Mouse (Mus musculus): ENCODE results near the gene Hoxd4. TPM values are rescaled to one million over a fixed set of nuclear protein-coding genes. Genes with fewer than 3 reads are reported as not detected.

Hoxd4 gene
- total RNA-seq, 2 experiments from 2014 or later = not detected

GRCm38 (mm10) chr2:74763245-74763735 is 51.6 kb downstream of the Hoxd4 start:
- no peak for DNase-seq (ENCODE audit: extremely low spot score in 1 of 2, low spot score in 1 of 2)

GRCm38 (mm10) chr2:74763976-74764375 is 52.2 kb downstream of the Hoxd4 start:
- no peak for DNase-seq (ENCODE audit: extremely low spot score in 1 of 2, low spot score in 1 of 2)

DNA sequence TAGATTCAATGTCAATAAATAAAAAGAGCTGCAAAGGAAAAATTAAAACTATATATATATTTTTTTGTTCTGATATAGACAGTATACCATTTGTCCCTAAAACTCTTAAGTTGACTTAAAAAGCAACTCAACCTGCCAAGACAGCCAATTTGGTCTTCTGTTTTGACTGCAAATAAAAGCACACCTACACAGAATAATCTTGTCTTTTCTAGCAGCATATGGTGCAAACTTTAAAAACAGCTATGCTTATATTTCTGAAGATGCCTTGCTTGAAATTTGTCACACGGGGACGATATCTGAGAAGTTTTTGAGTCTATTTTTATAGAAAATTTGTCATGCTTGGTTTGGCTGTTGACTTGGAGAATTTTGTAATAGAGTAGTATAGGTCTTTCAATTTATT is 62.6 kb downstream of the Hoxd4 start:
- DNase-seq (ENCODE audit: extremely low spot score in 1 of 2, low spot score in 1 of 2) = no peak

DNA sequence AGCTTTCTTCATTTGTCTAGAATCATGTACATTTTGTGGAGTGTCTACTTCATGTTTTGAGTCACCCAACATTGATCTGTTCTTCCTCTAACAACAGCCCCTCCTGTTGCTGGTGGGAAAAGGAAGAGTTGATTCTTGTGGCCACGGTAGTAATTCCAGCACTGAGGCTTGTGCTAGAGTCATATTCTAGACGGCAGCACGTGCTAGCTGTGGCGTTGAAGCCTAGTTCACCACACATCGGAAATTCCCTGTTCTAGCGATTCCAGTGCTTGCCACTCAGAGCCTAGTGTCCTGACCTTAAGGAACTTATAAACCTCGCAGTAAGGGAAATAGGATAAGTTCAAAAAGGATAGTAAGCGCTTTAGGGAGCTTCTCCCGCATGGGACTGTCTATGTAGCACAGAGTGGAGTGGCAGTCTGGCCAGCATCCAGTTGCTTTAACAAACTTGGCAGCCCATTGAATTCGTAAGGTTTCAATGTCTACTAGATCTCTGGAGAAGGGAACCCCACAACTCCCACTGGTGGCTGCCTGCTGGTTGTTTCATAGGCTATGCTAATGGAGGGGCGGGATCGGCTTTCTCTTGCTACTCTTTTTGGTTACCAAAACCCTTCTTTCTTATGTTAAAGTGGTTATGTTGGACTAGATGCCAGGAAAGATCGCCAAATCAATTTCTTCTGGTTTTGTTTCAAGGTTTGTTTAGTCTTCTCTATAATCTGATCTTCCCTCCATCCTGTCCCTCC is 66.0 kb downstream of the Hoxd4 start:
- DNase-seq (ENCODE audit: extremely low spot score in 1 of 2, low spot score in 1 of 2) = no peak

Small RNAs within 50 kb of the gene (microRNA-seq; reads per million reads assigned to microRNA genes)
- gene Gm44463 = 0 reads per million in 2 experiments
- 7.6 to 20.4 reads per million in 2 experiments for gene Mir10b

Other genes starting within 250 kb of the Hoxd4 start
- gene Lnpk, start 132.5 kb upstream of the Hoxd4 start, total RNA-seq (2021) = 10 to 100 TPM; 52.6 to 53.5 TPM
- not detected for gene Evx2, start 52.4 kb upstream of the Hoxd4 start, total RNA-seq (2021)
- gene Hoxd13, start 43.6 kb upstream of the Hoxd4 start, total RNA-seq (2021) = not detected
- gene Hoxd12, start 36.9 kb upstream of the Hoxd4 start, total RNA-seq (2021) = not detected
- not detected for gene Hoxd11, start 32.4 kb upstream of the Hoxd4 start, total RNA-seq (2021)
- gene Hoxd10, start 20.0 kb upstream of the Hoxd4 start, total RNA-seq (2021) = not detected
- gene Hoxd9, start 14.2 kb upstream of the Hoxd4 start, total RNA-seq (2021) = not detected
- not detected for gene Hoxd8, start 7.3 kb upstream of the Hoxd4 start, total RNA-seq (2021)
- not detected for gene Hoxd3, start within 50 bp of the Hoxd4 start, total RNA-seq (2021)
- not detected for gene Gm28230, start 14.8 kb downstream of the Hoxd4 start, total RNA-seq (2021)
- gene Hoxd1, start 51.1 kb downstream of the Hoxd4 start, total RNA-seq (2021) = under 1 TPM; 0.20 to 0.26 TPM
- gene Mtx2, start 113.9 kb downstream of the Hoxd4 start, total RNA-seq (2021) = 10 to 100 TPM; 43.7 to 46.3 TPM

Measured in layer of hippocampus, postnatal 25 days (tissue).